Mouse (Mus musculus) limb, embryonic 10.5 days (tissue): ENCODE data around the gene Sema4b. TPM values are rescaled to one million over a fixed set of nuclear protein-coding genes. Genes with fewer than 3 reads are reported as not detected.

Source experiments
- DNase-seq: peaks from one replicate; pipeline ENCODE4 v3.0.0-alpha.2; 2017; ENCODE audit warnings: low spot score
- H3K27ac ChIP-seq: fragments of 300-500 bp; sonication (generic); 2 replicates; pipeline ENCODE4 v1.5.1; 2016; ENCODE audit warnings: mild to moderate bottlenecking
- H3K27me3 ChIP-seq: fragments of 300-500 bp; sonication (generic); 2 replicates; pipeline ENCODE4 v1.6.1; 2016; ENCODE audit warnings: low read depth, mild to moderate bottlenecking; ENCODE audit not compliant: poor library complexity, severe bottlenecking
- H3K36me3 ChIP-seq: fragments of 300-500 bp; sonication (generic); 2 replicates; pipeline ENCODE4 v1.6.1; 2016; ENCODE audit warnings: mild to moderate bottlenecking, moderate library complexity
- H3K4me1 ChIP-seq: fragments of 300-500 bp; sonication (generic); 2 replicates; pipeline ENCODE4 v1.6.1; 2016
- H3K4me3 ChIP-seq: fragments of 300-500 bp; sonication (generic); 2 replicates; pipeline ENCODE4 v1.5.1; 2016; ENCODE audit warnings: mild to moderate bottlenecking, moderate library complexity
- H3K9me3 ChIP-seq: fragments of 300-500 bp; sonication (generic); replicated peaks from 2 replicates; pipeline ENCODE4 v1.6.1; 2016; ENCODE audit warnings: mild to moderate bottlenecking
- WGBS: fragments of 180-500 bp; shearing (Covaris S2); methylation state at CpG from one replicate; pipeline ENCODE4 v1.1.7; 2016; 5-methylcytosine and 5-hydroxymethylcytosine counted together
- polyA plus RNA-seq: library from polyadenylated mRNA; unstranded; fragments of >200 nt; fragmentation: Nextera tagmentation; extraction: Ambion mirVana; gene quantifications from 2 replicates; pipeline ENCODE4 v1.2.1, GENCODE M21; 2016

Gene Sema4b
- polyA plus RNA-seq, 1 experiment from 2014 or later: 9.9 TPM

DNA sequence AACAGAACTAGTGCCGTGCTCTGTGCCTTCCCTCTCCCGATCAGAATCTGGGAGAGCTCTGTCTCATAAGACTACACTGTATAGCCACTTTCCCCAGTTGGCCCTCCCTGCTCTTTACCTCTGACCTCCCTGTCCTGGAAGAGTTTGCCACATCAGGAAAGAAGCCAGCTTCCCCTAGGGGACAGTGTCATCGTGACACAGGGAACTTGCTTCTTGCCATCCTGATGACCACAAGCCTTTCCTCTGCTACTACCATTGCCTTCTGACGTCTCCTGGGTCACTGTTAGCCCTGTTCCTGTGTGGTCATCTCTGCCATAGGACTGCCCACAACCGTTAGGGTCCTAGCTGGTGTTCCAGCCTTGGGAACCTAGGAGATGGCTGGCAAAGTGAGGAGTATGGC, 16.3 kb downstream of the Sema4b start:
- no peaks in the 10 kb centered on the region for H3K27me3 ChIP-seq
- peaks cover 75% of the 10 kb centered on the region for H3K4me1 ChIP-seq
- WGBS: 87% methylated on average over 5 of the region's 5 CpGs
- DNase-seq: no peak
- H3K4me3 ChIP-seq: no peak overlapping the region
- no peak overlapping the region for H3K27ac ChIP-seq
- peaks cover 16% of the 10 kb centered on the region for H3K36me3 ChIP-seq
- no peaks in the 10 kb centered on the region for H3K9me3 ChIP-seq

- no peak for DNase-seq
- no peak overlapping the region for H3K27ac ChIP-seq
- peaks cover 78% of the 10 kb centered on the region for H3K4me1 ChIP-seq
- 78% methylated on average over 12 of the region's 12 CpGs for WGBS
- H3K9me3 ChIP-seq: no peaks in the 10 kb centered on the region
- peaks cover 16% of the 10 kb centered on the region for H3K36me3 ChIP-seq
- H3K27me3 ChIP-seq: no peaks in the 10 kb centered on the region
- H3K4me3 ChIP-seq: no peak overlapping the region
Measured at GRCm38 (mm10) chr7:80203638-80204096, 17.0 kb downstream of the Sema4b start.

DNA sequence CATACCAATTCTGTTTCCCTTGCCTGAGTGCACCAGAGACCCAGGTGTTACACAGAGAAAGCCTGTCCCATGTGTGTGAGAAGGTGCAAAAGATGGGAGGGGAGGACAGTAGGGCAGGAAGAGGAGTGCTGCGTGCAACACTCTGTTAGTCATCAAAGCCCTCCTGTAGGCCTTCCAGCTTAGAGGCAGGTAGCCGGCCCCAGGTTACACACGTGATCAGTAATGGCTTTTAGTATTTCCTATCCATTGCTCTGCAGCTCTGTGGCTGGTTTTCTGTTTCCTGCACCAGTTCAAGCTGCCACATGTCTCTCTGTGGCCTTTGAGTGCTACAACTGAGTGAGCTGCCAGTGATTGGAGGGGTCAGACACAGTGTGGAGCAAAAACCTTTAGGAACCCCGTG, 17.7 kb downstream of the Sema4b start:
- Histone ChIP-seq H3K36me3 (peaks cover 16% of the 10 kb centered on the region), H3K4me1 (peaks cover 77% of the 10 kb centered on the region), H3K27me3 (no peaks in the 10 kb centered on the region), H3K27ac (no peak overlapping the region), H3K9me3 (no peaks in the 10 kb centered on the region), H3K4me3 (no peak overlapping the region)
- 87% methylated on average over 4 of the region's 4 CpGs for WGBS
- DNase-seq: no peak

DNA sequence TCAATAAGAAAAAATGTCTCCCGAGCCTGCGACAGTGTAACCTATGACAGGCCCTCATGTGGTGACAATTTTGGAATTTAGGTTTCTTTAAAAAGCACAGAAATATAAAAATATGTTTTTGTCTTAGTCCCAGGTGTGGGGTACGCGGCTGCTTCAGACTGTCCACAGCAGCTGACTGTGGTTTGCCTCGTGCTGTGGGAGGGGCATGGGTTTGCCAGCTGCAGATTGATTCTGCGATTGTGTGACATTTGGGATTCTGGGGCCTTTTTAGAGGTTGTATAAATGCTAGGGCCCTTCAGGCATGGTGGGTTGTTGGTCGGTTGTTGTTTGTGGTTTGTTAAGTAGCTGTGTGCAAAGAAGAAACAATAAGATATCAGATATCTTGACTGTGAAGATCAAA, 18.3 kb downstream of the Sema4b start:
- Histone ChIP-seq H3K27ac (no peak overlapping the region), H3K4me1 (peaks cover 74% of the 10 kb centered on the region), H3K27me3 (no peaks in the 10 kb centered on the region), H3K36me3 (peaks cover 16% of the 10 kb centered on the region), H3K4me3 (no peak overlapping the region), H3K9me3 (no peaks in the 10 kb centered on the region)
- WGBS: 91% methylated on average over 7 of the region's 7 CpGs
- no peak for DNase-seq

DNA sequence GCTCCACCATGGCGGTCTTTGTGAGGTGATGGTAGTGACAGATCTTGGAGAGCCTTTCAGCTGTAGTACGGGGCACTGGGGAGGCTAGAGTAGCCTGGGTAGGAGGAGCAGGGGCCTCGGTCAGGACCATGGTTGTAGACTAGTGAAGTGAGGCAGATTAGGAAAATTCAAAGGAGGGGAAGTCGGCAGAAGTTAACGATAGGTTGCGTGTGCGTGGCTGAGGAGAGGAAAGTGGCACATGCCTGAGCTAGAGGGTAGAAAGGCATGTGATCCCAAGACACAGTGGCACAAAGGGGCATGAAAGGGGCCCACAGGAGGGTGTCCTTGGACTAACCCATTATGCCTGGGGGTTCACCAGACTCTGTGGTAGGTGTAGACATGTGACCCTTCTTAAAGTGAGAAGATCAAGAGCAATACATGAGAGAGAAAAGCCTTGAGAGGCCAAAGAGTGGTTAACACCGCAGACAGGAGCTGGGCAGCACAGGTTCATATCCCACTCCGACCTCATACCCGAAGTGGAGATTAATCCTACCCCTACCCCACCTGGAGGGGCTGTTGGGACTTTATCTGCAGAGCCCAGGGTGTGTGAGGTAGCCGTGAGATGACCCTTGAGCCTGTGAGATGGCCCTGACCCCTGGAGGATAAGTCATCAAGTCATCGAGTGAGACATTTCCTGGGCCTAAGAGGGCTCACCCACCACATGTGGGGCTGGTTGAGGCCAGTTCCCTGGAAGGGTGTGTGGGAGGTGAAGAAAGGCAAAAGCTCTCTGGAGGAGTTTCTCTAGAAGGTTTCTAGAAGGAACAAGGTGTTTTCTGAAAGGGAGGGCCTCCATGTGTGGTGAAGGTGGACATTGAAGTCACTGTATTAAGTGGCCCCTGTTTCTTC, 19.3 kb downstream of the Sema4b start:
- Histone ChIP-seq H3K27me3 (no peaks in the 10 kb centered on the region), H3K4me1 (peaks cover 64% of the 10 kb centered on the region), H3K27ac (no peak overlapping the region), H3K36me3 (peaks cover 16% of the 10 kb centered on the region), H3K9me3 (no peaks in the 10 kb centered on the region), H3K4me3 (no peak overlapping the region)
- no peak for DNase-seq
- 85% methylated on average over 12 of the region's 12 CpGs for WGBS

DNA sequence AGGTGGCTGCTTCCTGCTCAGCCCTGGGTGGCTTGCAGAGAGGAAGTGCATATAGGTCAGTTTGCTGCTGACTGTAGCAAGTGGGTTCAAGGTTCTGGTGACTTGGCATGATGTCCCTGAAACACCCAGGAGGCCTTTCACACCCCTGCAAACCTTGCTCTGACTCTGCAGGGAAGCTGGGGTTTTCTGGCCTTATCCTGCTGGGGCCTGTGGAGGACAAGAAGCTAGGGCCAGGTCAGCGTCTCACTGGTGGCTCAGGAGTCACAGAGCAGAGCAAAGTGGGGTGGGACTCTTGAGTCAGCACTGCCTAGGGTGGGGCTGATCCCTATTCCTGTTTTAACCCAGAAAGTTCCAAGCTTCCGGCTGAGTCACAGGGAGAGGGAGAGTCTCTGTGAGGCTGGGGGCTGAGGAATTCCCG, 20.7 kb downstream of the Sema4b start:
- Histone ChIP-seq H3K27me3 (no peaks in the 10 kb centered on the region), H3K4me3 (no peak overlapping the region), H3K9me3 (no peaks in the 10 kb centered on the region), H3K27ac (peak overlapping the region; percentile 43), H3K36me3 (peaks cover 10% of the 10 kb centered on the region), H3K4me1 (peaks cover 51% of the 10 kb centered on the region)
- DNase-seq: no peak
- WGBS: 63% methylated on average over 3 of the region's 3 CpGs

GRCm38 (mm10) chr7:80208026-80208642, 21.5 kb downstream of the Sema4b start:
- H3K27ac ChIP-seq: peak overlapping the region; percentile 43; the same call in 1 of the 2 replicates
- DNase-seq: no peak
- no peak overlapping the region for H3K4me3 ChIP-seq
- peaks cover 10% of the 10 kb centered on the region for H3K36me3 ChIP-seq
- H3K4me1 ChIP-seq: peaks cover 50% of the 10 kb centered on the region
- WGBS: 85% methylated on average over 18 of the region's 18 CpGs
- no peaks in the 10 kb centered on the region for H3K9me3 ChIP-seq
- no peaks in the 10 kb centered on the region for H3K27me3 ChIP-seq

DNA sequence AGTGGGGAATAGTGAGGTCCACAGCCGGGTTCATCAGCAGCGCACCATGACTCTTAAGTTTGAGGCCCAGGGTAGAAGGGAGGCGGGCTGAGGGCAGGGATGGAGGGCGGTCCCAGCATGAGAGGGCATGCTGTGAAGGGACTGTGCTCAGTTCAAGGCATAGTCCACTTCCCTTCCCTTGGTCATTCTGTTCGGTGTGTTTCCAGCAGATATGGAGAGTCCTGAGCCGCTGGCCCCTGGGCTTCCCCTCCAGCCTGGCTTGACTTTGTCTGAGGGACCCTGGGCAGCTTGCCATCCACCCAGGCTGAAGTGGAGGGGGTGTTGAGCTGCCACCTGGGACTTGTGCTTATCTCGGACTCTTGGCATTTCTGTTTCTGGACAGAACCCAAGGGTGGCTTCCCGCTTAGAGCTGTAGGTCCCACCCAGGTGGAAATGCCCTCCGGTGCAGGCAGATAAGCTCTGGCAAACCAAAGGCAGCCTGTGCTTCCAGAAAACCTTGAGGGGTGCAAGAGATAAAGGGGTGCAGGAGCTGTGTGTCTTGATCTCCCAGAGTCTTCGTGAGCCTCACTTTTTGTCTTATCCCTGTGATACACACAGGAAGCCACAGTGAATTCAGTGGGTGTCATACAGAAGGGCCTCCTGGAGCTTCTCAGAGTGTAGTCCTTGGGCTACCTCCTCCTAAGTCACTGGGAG, 22.2 kb downstream of the Sema4b start:
- Histone ChIP-seq H3K4me1 (peaks cover 45% of the 10 kb centered on the region), H3K27me3 (no peaks in the 10 kb centered on the region), H3K36me3 (peaks cover 13% of the 10 kb centered on the region), H3K4me3 (no peak overlapping the region), H3K9me3 (no peaks in the 10 kb centered on the region), H3K27ac (no peak overlapping the region)
- 88% methylated on average over 10 of the region's 10 CpGs for WGBS
- DNase-seq: no peak

DNA sequence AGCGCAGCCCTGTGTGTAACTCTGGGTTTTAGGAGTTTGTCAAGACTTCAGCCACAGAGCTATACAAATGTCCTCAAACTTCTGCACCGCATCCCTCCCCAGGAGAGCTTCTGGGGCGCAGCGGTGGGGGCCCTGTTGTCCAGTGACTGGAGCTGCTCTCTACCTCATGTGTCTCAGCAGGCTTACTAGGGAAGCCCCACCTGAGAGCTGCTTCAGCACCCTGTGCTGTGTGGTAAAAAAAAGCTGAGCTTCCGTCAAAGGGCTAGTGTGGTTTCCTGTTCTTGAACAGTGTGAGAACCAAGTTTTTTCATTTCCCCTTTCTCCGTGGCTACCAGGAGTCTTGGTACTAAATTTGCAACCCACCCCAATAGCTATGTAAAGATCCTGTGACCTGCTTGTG, 23.0 kb downstream of the Sema4b start:
- Histone ChIP-seq H3K4me3 (no peak overlapping the region), H3K27ac (0 out of 2 replicates have a peak overlapping the region, but pooled peaks have one; percentile 5), H3K4me1 (peaks cover 47% of the 10 kb centered on the region), H3K27me3 (no peaks in the 10 kb centered on the region), H3K9me3 (no peaks in the 10 kb centered on the region), H3K36me3 (peaks cover 16% of the 10 kb centered on the region)
- DNase-seq: no peak
- 82% methylated on average over 6 of the region's 6 CpGs for WGBS

DNA sequence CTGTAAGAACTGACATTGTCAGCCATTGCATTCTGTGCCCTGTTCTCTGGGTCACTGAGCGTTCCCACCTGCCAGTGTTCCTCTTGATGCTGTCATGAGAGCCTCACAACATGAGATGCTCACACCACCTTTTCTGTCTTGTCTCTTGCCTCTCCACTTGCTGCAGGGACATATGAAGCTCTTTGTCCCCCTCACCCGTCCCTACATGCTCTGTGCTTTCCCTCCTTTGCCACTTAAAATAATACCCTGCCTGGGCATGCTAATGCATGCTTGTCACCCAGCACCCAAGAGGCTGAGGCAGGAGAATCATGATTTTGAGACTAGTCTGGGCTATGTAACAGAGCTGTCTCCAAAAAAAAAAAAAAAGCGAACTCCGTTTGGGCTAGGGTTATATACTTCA, 24.3 kb downstream of the Sema4b start:
- no peak overlapping the region for H3K27ac ChIP-seq
- peaks cover 23% of the 10 kb centered on the region for H3K36me3 ChIP-seq
- H3K27me3 ChIP-seq: no peaks in the 10 kb centered on the region
- H3K9me3 ChIP-seq: no peaks in the 10 kb centered on the region
- 85% methylated on average over 4 of the region's 4 CpGs for WGBS
- peaks cover 44% of the 10 kb centered on the region for H3K4me1 ChIP-seq
- DNase-seq: no peak
- H3K4me3 ChIP-seq: no peak overlapping the region

DNA sequence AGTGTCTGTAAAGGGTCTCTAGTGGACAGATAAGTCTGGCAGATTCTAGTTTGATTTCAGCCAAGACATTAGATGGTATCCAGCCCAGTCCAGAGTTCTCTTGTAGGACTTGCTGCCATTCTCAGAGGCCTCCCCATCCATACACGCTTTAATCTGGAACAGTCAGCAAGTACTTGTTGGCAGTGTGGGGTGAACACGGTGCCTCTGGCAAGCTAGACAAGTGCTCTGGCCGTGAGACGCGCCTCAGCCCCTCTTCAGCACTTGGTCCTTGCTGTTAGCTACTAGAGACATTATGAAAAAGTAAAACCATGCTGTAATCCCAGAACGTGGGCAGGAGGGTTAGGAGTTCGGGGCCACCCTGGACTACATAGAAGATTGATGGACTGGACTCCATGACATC, 27.0 kb downstream of the Sema4b start:
- Histone ChIP-seq H3K27me3 (no peaks in the 10 kb centered on the region), H3K9me3 (no peaks in the 10 kb centered on the region), H3K36me3 (peaks cover 49% of the 10 kb centered on the region), H3K4me3 (no peak overlapping the region), H3K4me1 (peaks cover 19% of the 10 kb centered on the region), H3K27ac (no peak overlapping the region)
- no peak for DNase-seq
- 93% methylated on average over 7 of the region's 7 CpGs for WGBS

DNA sequence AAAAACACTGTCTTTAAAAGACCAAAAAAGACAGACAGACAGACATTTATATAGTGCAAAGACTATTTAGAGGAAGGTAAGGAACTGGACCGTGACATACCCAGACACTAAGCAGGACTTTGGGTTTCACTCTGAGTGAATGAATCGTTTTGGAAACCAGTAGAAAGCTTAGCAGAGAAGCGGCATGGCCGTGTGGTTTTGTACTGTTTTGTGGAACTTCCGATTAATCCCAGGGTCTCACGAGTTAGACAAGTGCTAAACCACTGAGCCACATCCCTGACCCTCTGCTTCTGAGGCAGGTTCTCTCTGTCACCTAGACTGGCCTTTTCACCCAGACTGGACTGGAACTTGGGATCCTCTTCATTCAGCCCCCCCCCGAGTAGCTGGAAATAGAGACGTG, 27.8 kb downstream of the Sema4b start:
- Histone ChIP-seq H3K36me3 (peaks cover 57% of the 10 kb centered on the region), H3K9me3 (no peaks in the 10 kb centered on the region), H3K4me3 (no peak overlapping the region), H3K4me1 (peaks cover 13% of the 10 kb centered on the region), H3K27ac (peak overlapping the region; percentile 85; the same call in 1 of the 2 replicates), H3K27me3 (no peaks in the 10 kb centered on the region)
- no peak for DNase-seq
- 83% methylated on average over 8 of the region's 8 CpGs for WGBS

GRCm38 (mm10) chr7:80215398-80215797, 28.8 kb downstream of the Sema4b start:
- 27% methylated on average over 4 of the region's 4 CpGs for WGBS
- Histone ChIP-seq H3K9me3 (no peaks in the 10 kb centered on the region), H3K4me1 (peaks cover 10% of the 10 kb centered on the region), H3K27me3 (no peaks in the 10 kb centered on the region), H3K36me3 (peaks cover 67% of the 10 kb centered on the region), H3K27ac (peak overlapping the region; percentile 85), H3K4me3 (no peak overlapping the region)
- peak; percentile 85 for DNase-seq
